Mouse (Mus musculus) myocyte (in vitro differentiated cells): Measurements from ENCODE around the gene Skp1a.

Experiments used
- E2F4 ChIP-seq: IDR thresholded peaks from one replicate; pipeline ENCODE4 v1.6.1; 2011; ENCODE audit warnings: mild to moderate bottlenecking, control low read depth, moderate library complexity; ENCODE audit not compliant: insufficient read depth
- MAX ChIP-seq: IDR thresholded peaks from one replicate; pipeline ENCODE4 v1.6.1; 2011; ENCODE audit warnings: low read depth, mild to moderate bottlenecking, control low read depth
- MYOG ChIP-seq, 3 experiments: IDR thresholded peaks; one replicate each; pipeline ENCODE4 v1.6.1; 2011; ENCODE audit warnings: control low read depth in 2 of 3, low read depth in 2 of 3, mild to moderate bottlenecking in 2 of 3; ENCODE audit not compliant: insufficient read length in 2 of 3, control insufficient read depth in 1 of 3, insufficient read depth in 1 of 3
- POLR2A ChIP-seq: IDR thresholded peaks from one replicate; pipeline ENCODE4 v1.6.1; 2011; ENCODE audit warnings: low read depth, mild to moderate bottlenecking, control low read depth, moderate library complexity; ENCODE audit not compliant: insufficient read length
- TCF12 ChIP-seq: IDR thresholded peaks from one replicate; pipeline ENCODE4 v1.6.1; 2011; ENCODE audit warnings: mild to moderate bottlenecking, control low read depth; ENCODE audit not compliant: poor library complexity, insufficient read depth, severe bottlenecking
- TCF3 ChIP-seq: IDR thresholded peaks from one replicate; pipeline ENCODE4 v1.6.1; 2011; ENCODE audit warnings: low read depth, control low read depth; ENCODE audit not compliant: insufficient read length
- USF1 ChIP-seq: IDR thresholded peaks from one replicate; pipeline ENCODE4 v1.6.1; 2011; ENCODE audit warnings: low read depth, mild to moderate bottlenecking, control low read depth, moderate library complexity

DNA sequence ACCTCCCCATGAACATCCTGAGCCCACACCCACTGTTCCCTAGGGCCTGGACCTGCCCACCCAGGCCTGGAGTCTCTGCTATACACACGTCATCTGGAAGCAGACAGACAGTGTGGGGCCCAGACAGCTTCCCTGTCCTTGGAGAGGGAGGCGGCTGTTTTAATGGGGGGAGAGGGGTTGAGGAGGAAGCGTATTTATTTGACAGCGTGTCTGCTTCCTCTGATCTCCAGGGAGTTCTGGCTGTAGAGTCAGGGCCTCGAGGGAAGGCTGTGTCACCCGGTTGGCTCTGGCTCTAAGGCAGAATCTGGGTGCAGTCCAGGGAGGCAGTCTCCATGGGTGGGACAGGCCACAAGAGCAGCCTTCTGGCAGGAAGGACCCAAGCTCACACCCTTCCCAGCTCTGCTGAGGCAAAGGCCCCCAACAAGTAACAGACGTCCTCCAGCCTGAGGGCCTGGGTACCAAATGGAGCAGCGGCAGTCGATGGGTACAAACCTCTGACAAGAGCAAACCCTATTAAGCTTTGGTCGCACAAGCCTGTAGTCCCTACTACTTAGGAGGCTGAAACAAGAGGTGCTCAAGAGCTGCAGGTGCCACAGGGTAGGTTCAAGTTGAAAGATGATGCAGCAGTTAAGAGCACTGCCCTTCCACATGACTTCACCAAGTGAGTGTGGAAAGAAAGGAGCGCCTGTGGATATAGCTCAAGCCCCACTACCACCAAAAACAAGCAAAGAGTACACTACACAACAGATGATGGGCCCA is 41.6 kb downstream of the Skp1a start:
- TF ChIP-seq MAX (no peak), POLR2A (no peak), TCF12 (no peak), E2F4 (no peak), MYOG (IDR thresholded peaks at IDR 0.05; ENCODE audit: control insufficient read depth in 1 of 3, insufficient read depth in 1 of 3, insufficient read length in 2 of 3, low read depth in 2 of 3) (no peak), TCF3 (no peak), USF1 (no peak)
